Mouse (Mus musculus) activated CD4-positive, CD25-positive, alpha-beta regulatory T cell (primary cell): ENCODE data around the gene Rlf. TPM values are rescaled to one million over a fixed set of nuclear protein-coding genes. Genes with fewer than 3 reads are reported as not detected.

Experiments
- polyA plus RNA-seq, 2 experiments: library from polyadenylated mRNA; unstranded; fragments of 100-300 nt; shearing (Covaris generic); gene quantifications; one replicate each; pipeline ENCODE4 v1.2.1; 2017

Rlf gene
- polyA plus RNA-seq = 10 to 100 TPM; 33.5 to 34.6 TPM

DNA sequence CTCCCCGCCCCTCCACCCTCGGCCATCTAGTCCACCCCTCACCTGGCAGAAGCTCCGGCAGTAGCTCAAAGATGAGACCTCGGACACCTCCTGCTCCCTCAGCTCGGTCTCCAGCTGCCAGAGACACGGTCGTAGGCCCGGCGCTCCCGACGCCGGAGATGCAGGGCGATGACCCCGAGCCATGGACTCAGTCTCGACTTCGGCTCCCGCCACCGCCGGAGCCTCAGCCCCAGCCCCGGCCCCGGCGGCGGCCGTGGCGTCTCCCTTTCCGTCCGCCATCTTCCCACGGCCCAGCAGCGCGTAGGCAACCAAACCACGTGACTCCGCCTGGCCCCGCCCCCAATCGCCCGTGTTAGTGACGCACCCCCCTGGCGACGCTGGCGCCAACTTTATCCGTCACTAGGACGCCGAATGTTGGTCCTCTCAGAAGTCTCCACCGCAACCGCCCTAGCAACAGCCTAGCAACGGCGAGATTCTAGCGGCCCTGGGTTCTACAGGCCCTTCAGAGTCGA is at the start of gene Rlf:
TSS of gene Rlf (minus strand) at position 292 of the 512 bp plus-strand sequence.

DNA sequence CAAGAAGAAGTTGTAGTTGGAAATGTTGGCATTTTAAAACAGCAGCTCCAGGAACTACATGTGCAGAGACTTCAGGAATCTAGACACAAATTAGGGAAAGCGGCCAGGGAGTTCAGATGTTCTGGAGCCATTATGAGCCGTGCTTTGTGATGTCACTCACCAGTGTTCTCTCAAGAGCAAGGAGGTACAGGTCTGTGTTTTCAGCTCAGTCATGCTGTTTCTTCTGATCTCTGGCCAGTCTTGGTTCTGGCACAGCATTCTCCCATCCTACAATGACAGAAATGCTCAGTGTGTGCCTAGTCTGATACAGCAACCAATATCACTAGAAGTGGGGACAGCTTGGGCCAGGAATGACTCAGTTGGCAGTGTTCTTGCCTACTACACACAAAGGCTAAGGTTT is 105.8 kb downstream of the Rlf start, which contains the start of gene Tmco2:
TSS of gene Tmco2 (minus strand) at position 101 of the 400 bp plus-strand sequence.

DNA sequence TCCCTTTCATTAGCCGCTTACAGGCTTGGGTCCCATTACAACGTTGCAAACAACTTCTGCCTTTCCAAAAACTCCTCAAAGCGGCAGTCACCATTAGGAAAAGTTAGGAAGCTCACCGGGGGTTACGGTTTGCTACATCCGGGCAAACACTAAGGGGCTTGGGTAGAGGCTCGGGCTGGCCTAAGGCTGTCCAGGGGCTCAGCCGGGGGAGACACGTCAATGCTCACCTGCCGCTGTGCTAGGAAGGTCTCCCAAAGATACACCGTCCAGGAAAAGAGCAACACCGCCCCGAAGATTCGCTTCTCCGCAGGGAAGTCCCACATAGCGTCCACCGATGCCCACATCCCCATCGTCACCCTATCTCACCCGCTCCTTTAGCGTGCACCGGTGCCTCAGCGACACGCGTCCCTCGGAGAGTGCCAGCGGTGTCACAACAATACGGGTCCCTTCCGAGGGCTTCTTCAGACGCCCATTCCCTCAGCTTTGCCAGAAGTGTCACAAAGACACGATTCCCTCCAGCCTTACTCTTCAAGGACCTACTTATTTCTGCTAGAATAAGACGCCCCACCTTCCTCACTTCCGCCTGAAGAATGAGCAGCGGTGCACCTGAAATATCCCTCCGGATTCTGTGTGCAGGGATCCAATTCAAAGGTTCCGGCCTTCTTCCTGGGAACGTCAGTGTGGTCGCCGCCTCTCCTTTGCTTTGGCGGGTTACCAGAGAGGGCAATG is 117.1 kb downstream of the Rlf start, which contains the start of gene Zmpste24:
TSS of gene Zmpste24 (minus strand) at position 592 of the 729 bp plus-strand sequence.

Other genes with a start within 250 kb of the Rlf start
- gene Smap2, start 197.8 kb downstream of the Rlf start, polyA plus RNA-seq = 10 to 100 TPM; 65.6 to 69.1 TPM
- not detected for gene Col9a2, start 175.7 kb downstream of the Rlf start, polyA plus RNA-seq
- gene Zmpste24, start 116.8 kb downstream of the Rlf start, polyA plus RNA-seq = 10 to 100 TPM; 46.1 to 47.0 TPM
- gene Tmco2, start 105.9 kb downstream of the Rlf start, polyA plus RNA-seq = not detected
- gene Gm12888, start 109.8 kb upstream of the Rlf start, polyA plus RNA-seq = not detected
- not detected for gene Gm12886, start 208.0 kb upstream of the Rlf start, polyA plus RNA-seq